Mouse (Mus musculus) ES-Bruce4 (cell line): ENCODE measurements around the gene Trpm2. TPM values are rescaled to one million over a fixed set of nuclear protein-coding genes. Genes with fewer than 3 reads are reported as not detected.

Source experiments
- H3K27ac ChIP-seq: 2 replicates; pipeline ENCODE4 v1.5.1; 2012; ENCODE audit warnings: low read length, inconsistent platforms; ENCODE audit not compliant: insufficient read depth
- H3K27me3 ChIP-seq: 2 replicates; pipeline ENCODE4 v1.6.1; 2012; ENCODE audit warnings: mild to moderate bottlenecking, low read length, inconsistent platforms; ENCODE audit not compliant: control insufficient read depth, poor library complexity, insufficient read depth, severe bottlenecking
- H3K36me3 ChIP-seq: 2 replicates; pipeline ENCODE4 v1.6.1; 2012; ENCODE audit warnings: inconsistent platforms, mild to moderate bottlenecking, low read length, moderate library complexity; ENCODE audit not compliant: control insufficient read depth, poor library complexity, insufficient read depth, severe bottlenecking
- H3K4me1 ChIP-seq: one replicate; pipeline ENCODE4 v1.8.1; 2011; ENCODE audit warnings: low read length; ENCODE audit not compliant: control insufficient read depth, insufficient read depth
- H3K4me3 ChIP-seq: 2 replicates; pipeline ENCODE4 v1.5.1; 2011; ENCODE audit warnings: low read depth, mild to moderate bottlenecking, low read length
- H3K9ac ChIP-seq: 2 replicates; pipeline ENCODE4 v1.6.1; 2012; ENCODE audit warnings: low read depth, mild to moderate bottlenecking, inconsistent platforms; ENCODE audit not compliant: poor library complexity, severe bottlenecking
- H3K9me3 ChIP-seq: replicated peaks from 2 replicates; pipeline ENCODE4 v1.6.1; 2012; ENCODE audit warnings: mild to moderate bottlenecking, low read length, inconsistent platforms; ENCODE audit not compliant: control insufficient read depth, poor library complexity, insufficient read depth, severe bottlenecking
- CTCF ChIP-seq: IDR thresholded peaks from one replicate; pipeline ENCODE4 v1.8.1; 2011; ENCODE audit warnings: low read depth, low read length
- EP300 ChIP-seq: IDR thresholded peaks from 2 replicates; pipeline ENCODE4 v1.6.1; 2011; ENCODE audit warnings: low read depth, low read length; ENCODE audit not compliant: insufficient read depth
- POLR2A ChIP-seq: IDR thresholded peaks from one replicate; pipeline ENCODE4 v1.8.1; 2011; ENCODE audit warnings: low read length; ENCODE audit not compliant: insufficient read depth
- polyA plus RNA-seq: library from polyadenylated mRNA; stranded (reverse); fragments of >200 nt; gene quantifications from 2 replicates; pipeline ENCODE4 v1.2.4, GENCODE M21; 2011; ENCODE audit warnings: low read depth; ENCODE audit not compliant: missing spikeins, insufficient read depth, insufficient read length

Gene Trpm2
- polyA plus RNA-seq, 1 experiment: 0.07 TPM

DNA sequence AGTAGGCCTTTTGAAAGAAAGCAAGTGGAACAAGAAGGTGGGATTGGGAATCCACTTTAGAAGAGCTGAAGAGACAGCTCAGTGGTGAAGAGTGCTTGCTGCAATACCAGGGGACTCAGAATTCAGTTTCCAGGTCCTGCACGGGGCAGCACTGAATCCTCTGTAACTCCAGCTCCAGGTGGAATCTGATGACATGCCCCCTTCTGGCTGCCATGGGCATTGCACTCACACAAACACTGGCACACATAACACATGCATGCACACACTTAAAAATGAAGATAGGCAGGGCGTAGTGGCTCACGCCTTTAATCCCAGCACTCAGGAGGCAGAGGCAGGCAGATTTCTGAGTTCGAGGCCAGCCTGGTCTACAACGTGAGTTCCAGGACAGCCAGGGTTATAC is 87.8 kb downstream of the Trpm2 start:
- Histone ChIP-seq H3K4me1 (no peaks in the 10 kb centered on the region), H3K4me3 (no peak overlapping the region), H3K27me3 (no peaks in the 10 kb centered on the region), H3K27ac (no peak overlapping the region), H3K9me3 (no peaks in the 10 kb centered on the region), H3K36me3 (no peaks in the 10 kb centered on the region), H3K9ac (no peak overlapping the region)
- TF ChIP-seq POLR2A: no peak
- peak; percentile 29 for TF ChIP-seq CTCF

DNA sequence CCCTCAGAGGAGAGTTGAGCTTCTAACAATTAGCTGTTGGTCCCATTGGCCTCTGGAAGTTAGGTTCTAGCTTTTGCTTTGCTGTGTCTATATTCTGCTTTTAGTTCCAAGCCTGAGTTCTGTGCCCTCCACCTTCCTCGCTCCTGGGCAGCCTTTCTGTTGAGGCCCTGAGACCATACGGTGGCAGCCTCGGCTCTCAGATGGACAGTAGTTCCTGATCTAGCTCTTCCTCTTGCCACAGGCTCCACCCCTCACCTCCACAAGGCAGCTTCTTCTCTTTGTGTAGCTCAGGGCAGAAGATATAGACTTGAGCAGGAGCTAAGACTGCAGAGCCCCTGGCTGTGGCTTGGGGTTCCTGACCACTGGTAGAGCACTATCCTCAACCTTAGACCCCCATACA is 90.1 kb downstream of the Trpm2 start:
- Histone ChIP-seq H3K36me3 (no peaks in the 10 kb centered on the region), H3K4me3 (no peak overlapping the region), H3K4me1 (no peaks in the 10 kb centered on the region), H3K9me3 (no peaks in the 10 kb centered on the region), H3K27ac (no peak overlapping the region), H3K27me3 (no peaks in the 10 kb centered on the region), H3K9ac (no peak overlapping the region)
- TF ChIP-seq CTCF (no peak), EP300 (no peak), POLR2A (no peak)

DNA sequence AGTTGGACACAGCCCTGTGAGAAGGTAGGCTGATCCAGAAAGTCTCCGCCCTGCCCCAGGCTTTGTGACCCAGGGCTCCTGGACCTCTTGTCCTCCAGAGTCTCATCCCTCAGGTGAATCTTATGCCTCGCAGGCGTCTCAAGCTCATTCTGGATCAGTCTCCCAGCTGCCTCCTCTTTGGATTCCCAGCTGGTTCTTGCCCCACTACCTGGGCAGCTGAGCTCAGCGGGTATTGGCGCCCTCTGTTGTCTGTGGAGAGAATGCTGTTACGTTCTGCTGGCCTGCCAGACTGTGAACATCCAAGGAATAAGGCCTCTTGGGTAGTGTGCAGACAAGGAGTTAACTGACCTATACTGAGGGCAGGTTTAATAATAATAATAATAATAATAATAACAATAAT is 91.4 kb downstream of the Trpm2 start:
- TF ChIP-seq CTCF (peak; percentile 70), EP300 (no peak)
- no peak overlapping the region for H3K4me3 ChIP-seq
- H3K27me3 ChIP-seq: no peaks in the 10 kb centered on the region
- no peaks in the 10 kb centered on the region for H3K36me3 ChIP-seq
- no peak overlapping the region for H3K27ac ChIP-seq
- H3K4me1 ChIP-seq: no peaks in the 10 kb centered on the region
- no peaks in the 10 kb centered on the region for H3K9me3 ChIP-seq
- no peak overlapping the region for H3K9ac ChIP-seq

DNA sequence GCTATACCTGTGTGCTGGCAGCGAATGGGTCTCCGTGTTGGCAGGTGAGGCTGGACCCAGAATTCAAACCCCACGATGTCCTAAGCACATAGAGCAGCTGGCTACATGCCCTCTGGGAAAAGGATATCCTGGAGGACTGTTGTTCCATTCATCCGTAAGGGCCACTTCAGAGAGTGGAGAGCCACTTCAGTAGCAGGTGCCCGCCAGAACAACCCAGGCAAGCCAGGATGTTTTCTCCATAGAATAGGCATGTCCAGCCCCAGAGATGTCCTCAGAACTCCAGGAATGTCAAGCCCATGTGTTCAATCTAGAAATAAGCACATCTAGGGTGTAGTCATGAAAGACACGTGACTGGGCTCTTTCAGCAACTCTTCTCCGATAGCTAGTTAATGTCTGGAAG is 100.7 kb downstream of the Trpm2 start:
- Histone ChIP-seq H3K4me1 (no peaks in the 10 kb centered on the region), H3K9me3 (no peaks in the 10 kb centered on the region), H3K27ac (no peak overlapping the region), H3K4me3 (no peak overlapping the region), H3K9ac (no peak overlapping the region), H3K27me3 (no peaks in the 10 kb centered on the region), H3K36me3 (no peaks in the 10 kb centered on the region)
- TF ChIP-seq EP300 (no peak), POLR2A (no peak), CTCF (no peak)

- Histone ChIP-seq H3K9ac (no peak overlapping the region), H3K27me3 (no peaks in the 10 kb centered on the region), H3K36me3 (no peaks in the 10 kb centered on the region), H3K9me3 (no peaks in the 10 kb centered on the region), H3K27ac (no peak overlapping the region), H3K4me1 (no peaks in the 10 kb centered on the region), H3K4me3 (no peak overlapping the region)
- TF ChIP-seq POLR2A (no peak), CTCF (no peak), EP300 (no peak)
Measured at GRCm38 (mm10) chr10:77867546-77867945, 102.8 kb downstream of the Trpm2 start.

DNA sequence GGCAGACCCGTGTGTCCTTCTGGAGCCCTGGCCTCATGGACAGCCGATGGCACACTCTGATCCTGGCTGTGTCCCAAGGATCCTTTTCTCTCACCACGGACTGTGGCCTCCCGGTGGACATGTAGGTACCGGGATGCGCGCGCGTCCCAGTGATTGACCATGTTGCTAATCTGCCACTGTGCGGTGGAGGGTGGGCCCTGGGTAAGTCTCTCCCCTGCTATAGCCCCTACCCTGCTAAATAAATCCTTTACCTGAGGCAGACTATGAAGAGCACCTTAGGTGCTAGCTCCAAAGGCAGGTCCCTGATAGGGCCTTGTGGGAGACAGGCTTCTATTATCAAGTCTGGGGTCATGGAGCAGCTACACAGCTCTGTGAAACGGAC is 105.6 kb downstream of the Trpm2 start:
- Histone ChIP-seq H3K27ac (no peak overlapping the region), H3K4me3 (peak overlapping the region; percentile 69), H3K27me3 (no peaks in the 10 kb centered on the region), H3K4me1 (no peaks in the 10 kb centered on the region), H3K9me3 (no peaks in the 10 kb centered on the region), H3K9ac (peak overlapping the region; percentile 21; the same call in 1 of the 2 replicates), H3K36me3 (no peaks in the 10 kb centered on the region)
- TF ChIP-seq EP300 (no peak), POLR2A (no peak), CTCF (no peak)
